Mouse (Mus musculus): ENCODE data around the gene Magi3. TPM values are rescaled to one million over a fixed set of nuclear protein-coding genes. Genes with fewer than 3 reads are reported as not detected.

Magi3 gene
- polyA plus RNA-seq, 1 experiment from 2014 or later: 7.0 TPM

- no peak for DNase-seq (ENCODE audit: low spot score)
- Histone ChIP-seq H3K9me3 (ENCODE audit: low read length) (no peaks in the 10 kb centered on the region), H3K27ac (ENCODE audit: low read length) (peak overlapping the region; percentile 94; the same call in 1 of the 2 replicates), H3K4me1 (ENCODE audit: insufficient read depth, low read depth, low read length) (no peaks in the 10 kb centered on the region), H3K4me2 (replicated peaks; ENCODE audit: low read depth, low read length) (peak overlapping the region; percentile 92), H3K27me3 (replicated peaks; ENCODE audit: insufficient read depth, low read length) (no peaks in the 10 kb centered on the region), H3K9ac (replicated peaks; ENCODE audit: low read depth) (peak overlapping the region; percentile 79; the same call in 1 of the 2 replicates), H3K4me3 (ENCODE audit: low read depth, low read length) (peak overlapping the region; percentile 82), H3K36me3 (ENCODE audit: insufficient read depth, low read length) (0 out of 2 replicates have a peak, but pooled peaks cover 3% of the 10 kb centered on the region)
- no peak for ATAC-seq
- 15% methylated on average over 2 of the region's 2 CpGs for WGBS
- no peak for TF ChIP-seq EP300 (IDR thresholded peaks at IDR 0.05)
- TF ChIP-seq CTCF (IDR thresholded peaks at IDR 0.05): no peak
Measured at GRCm38 (mm10) chr3:103967231-103967630, 252.9 kb downstream of the Magi3 start.

Measured in lung, postnatal 0 days (tissue).